Mouse (Mus musculus): ENCODE results near the gene Slc35g3.

GRCm38 (mm10) chr11:69761868-69762267, at the start of gene Slc35g3:
- TF ChIP-seq POLR2A (IDR thresholded peaks at IDR 0.05; ENCODE audit: control insufficient read depth, extremely low read depth, insufficient read depth, low read length, poor library complexity) (no peak), CTCF (IDR thresholded peaks at IDR 0.05; ENCODE audit: borderline replicate concordance, control insufficient read depth, extremely low read depth, insufficient read depth, low read length, poor library complexity) (no peak)

All from thymus, adult 2 months (tissue).